Mouse (Mus musculus) ES-Bruce4 (cell line): ENCODE results near the gene Uba52. TPM values are rescaled to one million over a fixed set of nuclear protein-coding genes. Genes with fewer than 3 reads are reported as not detected.

Experiments
- H3K27ac ChIP-seq: 2 replicates; pipeline ENCODE4 v1.5.1; 2012; ENCODE audit warnings: low read length, inconsistent platforms; ENCODE audit not compliant: insufficient read depth
- H3K27me3 ChIP-seq: 2 replicates; pipeline ENCODE4 v1.6.1; 2012; ENCODE audit warnings: mild to moderate bottlenecking, low read length, inconsistent platforms; ENCODE audit not compliant: control insufficient read depth, poor library complexity, insufficient read depth, severe bottlenecking
- H3K36me3 ChIP-seq: 2 replicates; pipeline ENCODE4 v1.6.1; 2012; ENCODE audit warnings: inconsistent platforms, mild to moderate bottlenecking, low read length, moderate library complexity; ENCODE audit not compliant: control insufficient read depth, poor library complexity, insufficient read depth, severe bottlenecking
- H3K4me1 ChIP-seq: one replicate; pipeline ENCODE4 v1.8.1; 2011; ENCODE audit warnings: low read length; ENCODE audit not compliant: control insufficient read depth, insufficient read depth
- H3K4me3 ChIP-seq: 2 replicates; pipeline ENCODE4 v1.5.1; 2011; ENCODE audit warnings: low read depth, mild to moderate bottlenecking, low read length
- H3K9ac ChIP-seq: 2 replicates; pipeline ENCODE4 v1.6.1; 2012; ENCODE audit warnings: low read depth, mild to moderate bottlenecking, inconsistent platforms; ENCODE audit not compliant: poor library complexity, severe bottlenecking
- H3K9me3 ChIP-seq: replicated peaks from 2 replicates; pipeline ENCODE4 v1.6.1; 2012; ENCODE audit warnings: mild to moderate bottlenecking, low read length, inconsistent platforms; ENCODE audit not compliant: control insufficient read depth, poor library complexity, insufficient read depth, severe bottlenecking
- CTCF ChIP-seq: IDR thresholded peaks from one replicate; pipeline ENCODE4 v1.8.1; 2011; ENCODE audit warnings: low read depth, low read length
- EP300 ChIP-seq: IDR thresholded peaks from 2 replicates; pipeline ENCODE4 v1.6.1; 2011; ENCODE audit warnings: low read depth, low read length; ENCODE audit not compliant: insufficient read depth
- POLR2A ChIP-seq: IDR thresholded peaks from one replicate; pipeline ENCODE4 v1.8.1; 2011; ENCODE audit warnings: low read length; ENCODE audit not compliant: insufficient read depth
- polyA plus RNA-seq: library from polyadenylated mRNA; stranded (reverse); fragments of >200 nt; gene quantifications from 2 replicates; pipeline ENCODE4 v1.2.4, GENCODE M21; 2011; ENCODE audit warnings: low read depth; ENCODE audit not compliant: missing spikeins, insufficient read depth, insufficient read length

The Uba52 gene
- polyA plus RNA-seq, 1 experiment: 1,157 TPM

- Histone ChIP-seq H3K4me1 (no peaks in the 10 kb centered on the region), H3K9ac (no peak overlapping the region), H3K27me3 (no peaks in the 10 kb centered on the region), H3K27ac (no peak overlapping the region), H3K9me3 (no peaks in the 10 kb centered on the region), H3K4me3 (no peak overlapping the region), H3K36me3 (no peaks in the 10 kb centered on the region)
- no peak for TF ChIP-seq CTCF
- no peak for TF ChIP-seq EP300
- no peak for TF ChIP-seq POLR2A
Measured at GRCm38 (mm10) chr8:70541081-70541480, 30.5 kb upstream of the Uba52 start.

GRCm38 (mm10) chr8:70540507-70541071 lies 30.0 kb upstream of the Uba52 start:
- no peaks in the 10 kb centered on the region for H3K27me3 ChIP-seq
- H3K27ac ChIP-seq: no peak overlapping the region
- H3K36me3 ChIP-seq: no peaks in the 10 kb centered on the region
- H3K4me1 ChIP-seq: no peaks in the 10 kb centered on the region
- no peaks in the 10 kb centered on the region for H3K9me3 ChIP-seq
- H3K9ac ChIP-seq: peak overlapping the region; percentile 82
- TF ChIP-seq POLR2A: no peak
- TF ChIP-seq CTCF: no peak
- no peak for TF ChIP-seq EP300
- peak overlapping the region; percentile 82 for H3K4me3 ChIP-seq

GRCm38 (mm10) chr8:70540013-70540506 lies 29.5 kb upstream of the Uba52 start:
- H3K27ac ChIP-seq: no peak overlapping the region

GRCm38 (mm10) chr8:70539077-70539813 lies 28.6 kb upstream of the Uba52 start, which contains the start of gene Ell:
Gene Ell, plus strand, starts transcription at chr8:70539457.
- H3K9me3 ChIP-seq: no peaks in the 10 kb centered on the region
- no peaks in the 10 kb centered on the region; the same call in 1 of the 2 replicates for H3K36me3 ChIP-seq
- no peaks in the 10 kb centered on the region for H3K4me1 ChIP-seq
- peak within 1 kb of the TSS; percentile 82 for H3K4me3 ChIP-seq
- TF ChIP-seq EP300: no peak
- peak; percentile 75 for TF ChIP-seq POLR2A
- no peaks in the 10 kb centered on the region for H3K27me3 ChIP-seq
- H3K27ac ChIP-seq: peak within 1 kb of the TSS; percentile 71
- peak within 1 kb of the TSS; percentile 82 for H3K9ac ChIP-seq

More at GRCm38 (mm10) chr8:70540013-70540506, 29.5 kb upstream of the Uba52 start:
- H3K9me3 ChIP-seq: no peaks in the 10 kb centered on the region
- H3K36me3 ChIP-seq: no peaks in the 10 kb centered on the region
- H3K27me3 ChIP-seq: no peaks in the 10 kb centered on the region
- H3K4me3 ChIP-seq: peak overlapping the region; percentile 82
- peak overlapping the region; percentile 82 for H3K9ac ChIP-seq
- no peaks in the 10 kb centered on the region for H3K4me1 ChIP-seq
- TF ChIP-seq POLR2A (no peak), EP300 (no peak), CTCF (no peak)

- H3K4me1 ChIP-seq: no peaks in the 10 kb centered on the region
- no peaks in the 10 kb centered on the region for H3K9me3 ChIP-seq
- H3K9ac ChIP-seq: peak overlapping the region; percentile 82
- TF ChIP-seq POLR2A: no peak
- TF ChIP-seq CTCF: no peak
- TF ChIP-seq EP300: no peak
- no peaks in the 10 kb centered on the region for H3K27me3 ChIP-seq
- H3K36me3 ChIP-seq: peaks cover 5% of the 10 kb centered on the region; the same call in 1 of the 2 replicates
- peak overlapping the region; percentile 72 for H3K4me3 ChIP-seq
- H3K27ac ChIP-seq: peak overlapping the region; percentile 71
Measured at GRCm38 (mm10) chr8:70538633-70539076, 28.1 kb upstream of the Uba52 start.

DNA sequence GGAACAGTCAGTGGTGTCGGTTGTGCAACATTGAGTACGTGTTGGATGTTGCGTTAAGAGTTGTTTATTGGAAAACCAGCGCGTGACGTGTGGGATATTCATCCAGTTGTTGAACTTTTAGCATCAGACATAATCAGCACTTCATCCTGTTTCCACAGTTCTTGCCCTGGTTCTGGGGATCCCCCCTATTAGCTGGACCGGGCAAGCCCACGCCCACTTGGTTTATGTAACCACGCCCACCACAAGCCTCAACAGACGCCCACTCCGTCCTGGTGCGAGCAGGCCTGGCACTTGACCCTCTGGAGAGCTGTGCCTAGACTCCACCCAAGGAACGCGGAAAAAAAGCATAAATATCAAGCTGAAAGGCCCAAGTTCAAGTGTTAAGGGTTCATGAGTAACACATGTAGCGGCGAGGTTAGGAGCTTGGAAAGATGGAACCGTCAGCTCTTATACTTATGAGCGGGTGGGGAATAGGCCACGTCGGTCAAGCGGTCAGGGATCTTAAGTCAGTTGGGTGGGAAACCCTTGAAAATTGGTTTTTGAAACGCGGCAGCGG lies 27.5 kb upstream of the Uba52 start:
- TF ChIP-seq CTCF (no peak), POLR2A (no peak), EP300 (no peak)
- H3K27me3 ChIP-seq: no peaks in the 10 kb centered on the region
- H3K4me1 ChIP-seq: no peaks in the 10 kb centered on the region
- no peaks in the 10 kb centered on the region for H3K9me3 ChIP-seq
- peaks cover 5% of the 10 kb centered on the region; the same call in 1 of the 2 replicates for H3K36me3 ChIP-seq
- peak overlapping the region; percentile 65 for H3K4me3 ChIP-seq
- H3K9ac ChIP-seq: peak overlapping the region; percentile 82
- H3K27ac ChIP-seq: peak overlapping the region; percentile 70
